Mouse (Mus musculus): ENCODE measurements around the gene Psd4. TPM values are rescaled to one million over a fixed set of nuclear protein-coding genes. Genes with fewer than 3 reads are reported as not detected.

Psd4 gene
- polyA plus RNA-seq, 1 experiment, result not detected

DNA sequence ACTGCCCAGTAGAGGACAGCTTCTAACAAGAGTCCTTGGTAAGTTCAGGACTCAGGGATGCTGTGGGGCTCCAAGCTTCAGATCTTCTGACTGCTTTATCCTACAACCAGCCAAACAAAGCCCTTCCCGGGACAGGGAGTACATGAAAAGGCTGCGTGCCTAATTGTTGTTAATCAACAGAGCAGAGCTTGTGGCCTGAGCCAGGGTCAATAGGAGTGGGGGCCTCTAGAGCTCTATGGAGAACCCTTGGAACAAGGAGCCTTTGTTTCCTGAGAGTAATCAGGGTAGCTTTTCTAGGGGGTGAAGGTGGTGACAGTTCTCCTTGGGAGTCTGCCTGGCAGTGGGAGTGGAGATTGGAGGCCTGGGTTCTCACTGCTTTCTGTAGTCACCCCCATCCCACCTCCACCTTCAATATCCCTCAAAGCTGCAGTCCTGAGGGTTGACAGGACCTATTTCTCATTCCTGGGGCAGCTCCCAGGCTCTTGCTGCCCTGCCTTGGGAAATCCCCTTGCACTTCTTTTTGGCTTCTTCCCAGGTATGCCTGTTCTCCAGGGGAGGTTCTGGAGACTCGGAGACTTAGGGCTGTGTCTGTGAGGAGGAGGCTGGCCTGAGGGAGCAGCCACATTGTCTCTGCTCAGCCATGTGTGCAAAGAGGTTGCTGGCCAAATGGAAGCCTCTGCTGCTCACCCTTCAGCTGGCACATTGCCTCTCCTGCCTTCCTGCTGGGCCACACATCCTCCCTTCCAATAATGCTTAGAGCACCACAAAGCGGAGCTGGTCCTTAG, 40.5 kb downstream of the Psd4 start:
- peaks cover 16% of the 10 kb centered on the region for H3K27me3 ChIP-seq (ENCODE audit: control insufficient read depth, insufficient read depth, insufficient read length)
- H3K4me2 ChIP-seq (ENCODE audit: low read depth), result no peak overlapping the region
- TF ChIP-seq CEBPB (IDR thresholded peaks at IDR 0.05; ENCODE audit: insufficient read depth, poor library complexity, severe bottlenecking) (no peak), MYOD1 (IDR thresholded peaks at IDR 0.05; ENCODE audit: control insufficient read depth in 1 of 3, insufficient read length in 2 of 3, low read depth in 2 of 3) (no peak), MYOG (IDR thresholded peaks at IDR 0.05; ENCODE audit: control insufficient read depth in 1 of 3, insufficient read depth in 1 of 3, insufficient read length in 2 of 3, low read depth in 2 of 3) (no peak), TCF12 (IDR thresholded peaks at IDR 0.05; ENCODE audit: insufficient read depth, poor library complexity, severe bottlenecking) (no peak), POLR2AphosphoS2 (IDR thresholded peaks at IDR 0.05; ENCODE audit: insufficient read length, low read depth) (no peak), SRF (IDR thresholded peaks at IDR 0.05; ENCODE audit: control insufficient read depth, insufficient read length, low read depth) (no peak), USF1 (IDR thresholded peaks at IDR 0.05; ENCODE audit: low read depth) (no peak), POLR2A (IDR thresholded peaks at IDR 0.05; ENCODE audit: insufficient read length, low read depth) (no peak), E2F4 (IDR thresholded peaks at IDR 0.05; ENCODE audit: insufficient read depth) (no peak), TCF3 (IDR thresholded peaks at IDR 0.05; ENCODE audit: insufficient read length, low read depth) (no peak), REST (IDR thresholded peaks at IDR 0.05; ENCODE audit: insufficient read depth, insufficient read length) (no peak), MAX (IDR thresholded peaks at IDR 0.05; ENCODE audit: low read depth) (no peak)
- H3K79me2 ChIP-seq (ENCODE audit: control insufficient read depth, insufficient read depth), result no peaks in the 10 kb centered on the region
- H3K36me3 ChIP-seq (ENCODE audit: control insufficient read depth, insufficient read depth), result no peaks in the 10 kb centered on the region
- H3ac ChIP-seq (ENCODE audit: control insufficient read depth, insufficient read length), result no peak overlapping the region
- H3K4me3 ChIP-seq, result no peak overlapping the region

DNA sequence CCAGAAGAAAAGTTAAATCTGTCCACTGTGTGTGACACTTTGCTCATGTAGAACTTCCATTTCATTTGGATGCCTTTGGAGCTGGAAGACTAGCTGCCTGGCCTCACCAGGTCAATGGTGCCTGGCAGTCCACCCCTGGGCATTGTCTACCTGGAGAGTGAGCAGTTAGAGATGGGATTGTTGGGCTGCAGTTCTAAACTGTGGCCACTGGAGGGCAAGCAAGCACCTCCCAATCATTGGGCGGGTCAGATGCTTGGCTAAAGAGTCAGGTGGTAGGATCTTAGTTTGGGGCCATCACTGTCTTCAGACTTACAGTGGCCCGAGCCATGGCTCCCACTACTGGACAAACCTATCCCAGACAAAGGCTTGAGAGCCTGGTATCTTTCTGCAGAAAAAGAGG, 41.8 kb downstream of the Psd4 start:
- H3K36me3 ChIP-seq (ENCODE audit: control insufficient read depth, insufficient read depth), result no peaks in the 10 kb centered on the region
- no peaks in the 10 kb centered on the region for H3K79me2 ChIP-seq (ENCODE audit: control insufficient read depth, insufficient read depth)
- TF ChIP-seq USF1 (IDR thresholded peaks at IDR 0.05; ENCODE audit: low read depth) (peak; percentile 18), CEBPB (IDR thresholded peaks at IDR 0.05; ENCODE audit: insufficient read depth, poor library complexity, severe bottlenecking) (no peak)
- no peak overlapping the region for H3K4me2 ChIP-seq (ENCODE audit: low read depth)
- H3K4me3 ChIP-seq, result no peak overlapping the region
- H3K27me3 ChIP-seq (ENCODE audit: control insufficient read depth, insufficient read depth, insufficient read length), result peaks cover 14% of the 10 kb centered on the region
- H3ac ChIP-seq (ENCODE audit: control insufficient read depth, insufficient read length), result no peak overlapping the region

DNA sequence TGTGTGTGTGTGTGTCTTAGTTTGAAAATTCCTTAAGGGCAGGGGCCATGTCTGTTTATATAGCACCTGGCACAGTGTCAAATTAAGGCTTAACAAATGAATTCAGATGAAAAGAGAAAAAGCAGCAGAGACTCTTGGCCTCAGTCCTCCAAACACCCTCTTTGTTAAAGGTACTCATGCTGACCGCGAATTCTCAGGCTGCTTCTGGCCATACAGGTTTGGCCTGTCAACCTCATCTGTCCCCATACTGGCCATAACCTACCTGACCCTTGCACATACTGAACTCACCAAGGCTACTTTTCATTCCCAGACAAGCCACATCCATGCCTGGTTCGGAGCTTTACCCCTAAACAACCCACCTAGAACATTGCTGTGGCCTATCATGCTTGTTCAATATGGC, 45.8 kb downstream of the Psd4 start:
- H3K4me2 ChIP-seq (ENCODE audit: low read depth), result no peak overlapping the region
- no peaks in the 10 kb centered on the region for H3K79me2 ChIP-seq (ENCODE audit: control insufficient read depth, insufficient read depth)
- TF ChIP-seq MYOD1 (IDR thresholded peaks at IDR 0.05; ENCODE audit: control insufficient read depth in 1 of 3, insufficient read length in 2 of 3, low read depth in 2 of 3), result no peak
- TF ChIP-seq REST (IDR thresholded peaks at IDR 0.05; ENCODE audit: insufficient read depth, insufficient read length), result no peak
- TF ChIP-seq USF1 (IDR thresholded peaks at IDR 0.05; ENCODE audit: low read depth), result no peak
- no peak for TF ChIP-seq E2F4 (IDR thresholded peaks at IDR 0.05; ENCODE audit: insufficient read depth)
- no peak for TF ChIP-seq TCF3 (IDR thresholded peaks at IDR 0.05; ENCODE audit: insufficient read length, low read depth)
- TF ChIP-seq MAX (IDR thresholded peaks at IDR 0.05; ENCODE audit: low read depth), result no peak
- no peak for TF ChIP-seq SRF (IDR thresholded peaks at IDR 0.05; ENCODE audit: control insufficient read depth, insufficient read length, low read depth)
- no peak for TF ChIP-seq TCF12 (IDR thresholded peaks at IDR 0.05; ENCODE audit: insufficient read depth, poor library complexity, severe bottlenecking)
- TF ChIP-seq POLR2AphosphoS2 (IDR thresholded peaks at IDR 0.05; ENCODE audit: insufficient read length, low read depth), result no peak
- no peak overlapping the region for H3K4me3 ChIP-seq
- H3ac ChIP-seq (ENCODE audit: control insufficient read depth, insufficient read length), result no peak overlapping the region
- no peaks in the 10 kb centered on the region for H3K36me3 ChIP-seq (ENCODE audit: control insufficient read depth, insufficient read depth)
- no peaks in the 10 kb centered on the region for H3K27me3 ChIP-seq (ENCODE audit: control insufficient read depth, insufficient read depth, insufficient read length)

DNA sequence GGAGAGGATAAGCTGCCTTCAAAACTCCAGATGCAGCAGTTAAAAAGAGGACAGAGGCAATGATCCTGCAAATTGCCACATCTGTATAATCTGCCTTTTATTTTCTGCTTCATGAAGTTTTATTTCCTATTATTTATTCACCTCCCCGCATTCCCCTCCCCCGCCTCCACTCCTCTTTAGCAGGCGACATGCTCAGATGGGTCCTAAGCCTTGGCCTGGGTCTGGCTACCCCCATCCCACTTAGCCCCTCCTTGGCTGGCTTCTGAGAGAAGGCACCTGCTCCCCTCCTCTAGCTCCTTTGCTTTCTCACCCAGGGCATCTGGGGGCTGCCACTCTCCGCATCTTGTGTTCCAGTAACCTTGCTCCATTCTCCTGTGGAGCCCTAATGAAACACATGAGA, 46.3 kb downstream of the Psd4 start:
- no peak overlapping the region for H3K4me2 ChIP-seq (ENCODE audit: low read depth)
- H3ac ChIP-seq (ENCODE audit: control insufficient read depth, insufficient read length), result no peak overlapping the region
- TF ChIP-seq SRF (IDR thresholded peaks at IDR 0.05; ENCODE audit: control insufficient read depth, insufficient read length, low read depth) (no peak), TCF12 (IDR thresholded peaks at IDR 0.05; ENCODE audit: insufficient read depth, poor library complexity, severe bottlenecking) (no peak), POLR2AphosphoS2 (IDR thresholded peaks at IDR 0.05; ENCODE audit: insufficient read length, low read depth) (no peak), MYOD1 (IDR thresholded peaks at IDR 0.05; ENCODE audit: control insufficient read depth in 1 of 3, insufficient read length in 2 of 3, low read depth in 2 of 3) (no peak), CEBPB (IDR thresholded peaks at IDR 0.05; ENCODE audit: insufficient read depth, poor library complexity, severe bottlenecking) (no peak), USF1 (IDR thresholded peaks at IDR 0.05; ENCODE audit: low read depth) (no peak), REST (IDR thresholded peaks at IDR 0.05; ENCODE audit: insufficient read depth, insufficient read length) (no peak), E2F4 (IDR thresholded peaks at IDR 0.05; ENCODE audit: insufficient read depth) (no peak)
- no peaks in the 10 kb centered on the region for H3K36me3 ChIP-seq (ENCODE audit: control insufficient read depth, insufficient read depth)
- H3K27me3 ChIP-seq (ENCODE audit: control insufficient read depth, insufficient read depth, insufficient read length), result no peaks in the 10 kb centered on the region
- no peak overlapping the region for H3K4me3 ChIP-seq
- no peaks in the 10 kb centered on the region for H3K79me2 ChIP-seq (ENCODE audit: control insufficient read depth, insufficient read depth)

DNA sequence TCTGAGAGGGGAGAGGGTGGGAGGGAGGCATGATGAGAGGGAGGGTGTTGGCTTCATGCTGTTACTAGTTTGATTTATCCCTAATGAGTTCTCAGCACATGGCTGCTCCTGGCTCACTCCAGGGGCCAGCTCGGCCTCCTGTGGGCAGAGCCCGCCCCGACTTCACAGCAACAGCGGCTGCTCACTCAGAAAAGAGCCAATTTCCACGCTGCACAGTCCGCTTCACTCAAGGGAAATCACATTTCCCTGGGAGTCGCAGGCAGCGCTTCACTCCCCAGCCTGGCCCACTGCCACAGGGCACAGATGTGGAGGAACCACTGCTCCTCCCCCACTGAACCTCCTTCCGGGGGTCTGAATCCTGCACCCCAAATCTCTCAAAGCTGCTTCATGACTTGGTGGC, 49.3 kb downstream of the Psd4 start:
- H3K4me3 ChIP-seq, result no peak overlapping the region
- no peak overlapping the region for H3ac ChIP-seq (ENCODE audit: control insufficient read depth, insufficient read length)
- no peaks in the 10 kb centered on the region for H3K36me3 ChIP-seq (ENCODE audit: control insufficient read depth, insufficient read depth)
- H3K27me3 ChIP-seq (ENCODE audit: control insufficient read depth, insufficient read depth, insufficient read length), result no peaks in the 10 kb centered on the region
- TF ChIP-seq USF1 (IDR thresholded peaks at IDR 0.05; ENCODE audit: low read depth) (no peak), REST (IDR thresholded peaks at IDR 0.05; ENCODE audit: insufficient read depth, insufficient read length) (no peak), MYOG (IDR thresholded peaks at IDR 0.05; ENCODE audit: control insufficient read depth in 1 of 3, insufficient read depth in 1 of 3, insufficient read length in 2 of 3, low read depth in 2 of 3) (no peak), E2F4 (IDR thresholded peaks at IDR 0.05; ENCODE audit: insufficient read depth) (no peak), MYOD1 (IDR thresholded peaks at IDR 0.05; ENCODE audit: control insufficient read depth in 1 of 3, insufficient read length in 2 of 3, low read depth in 2 of 3) (no peak), TCF12 (IDR thresholded peaks at IDR 0.05; ENCODE audit: insufficient read depth, poor library complexity, severe bottlenecking) (no peak), CEBPB (IDR thresholded peaks at IDR 0.05; ENCODE audit: insufficient read depth, poor library complexity, severe bottlenecking) (no peak), POLR2AphosphoS2 (IDR thresholded peaks at IDR 0.05; ENCODE audit: insufficient read length, low read depth) (no peak), TCF3 (IDR thresholded peaks at IDR 0.05; ENCODE audit: insufficient read length, low read depth) (no peak), SRF (IDR thresholded peaks at IDR 0.05; ENCODE audit: control insufficient read depth, insufficient read length, low read depth) (no peak), MAX (IDR thresholded peaks at IDR 0.05; ENCODE audit: low read depth) (no peak), POLR2A (IDR thresholded peaks at IDR 0.05; ENCODE audit: insufficient read length, low read depth) (no peak)
- no peaks in the 10 kb centered on the region for H3K79me2 ChIP-seq (ENCODE audit: control insufficient read depth, insufficient read depth)
- H3K4me2 ChIP-seq (ENCODE audit: low read depth), result no peak overlapping the region

Measured in myocyte (in vitro differentiated cells).